Mouse (Mus musculus) forebrain, embryonic 15.5 days (tissue): ENCODE measurements around the gene Ajuba. TPM values are rescaled to one million over a fixed set of nuclear protein-coding genes. Genes with fewer than 3 reads are reported as not detected.

Experiments
- ATAC-seq: fragments of 200-750 bp; cut with Nextera tagmentation; replicated peaks from 2 replicates; pipeline ENCODE4 v1.8.0; 2017; ENCODE audit warnings: mild to moderate bottlenecking, moderate TSS enrichment, moderate library complexity
- H3K27ac ChIP-seq: fragments of 300-500 bp; sonication (generic); replicated peaks from 2 replicates; pipeline ENCODE4 v1.5.1; 2015; ENCODE audit warnings: mild to moderate bottlenecking, inconsistent platforms
- H3K27me3 ChIP-seq: fragments of 300-500 bp; sonication (generic); 2 replicates; pipeline ENCODE4 v1.6.1; 2015; ENCODE audit warnings: inconsistent platforms
- H3K36me3 ChIP-seq: fragments of 300-500 bp; sonication (generic); 2 replicates; pipeline ENCODE4 v1.6.1; 2015; ENCODE audit warnings: mild to moderate bottlenecking, inconsistent platforms
- H3K4me1 ChIP-seq: fragments of 300-500 bp; sonication (generic); 2 replicates; pipeline ENCODE4 v1.6.1; 2015; ENCODE audit warnings: inconsistent platforms
- H3K4me2 ChIP-seq: fragments of 300-500 bp; sonication (generic); replicated peaks from 2 replicates; pipeline ENCODE4 v1.6.1; 2015; ENCODE audit warnings: mild to moderate bottlenecking, inconsistent platforms
- H3K4me3 ChIP-seq: fragments of 300-500 bp; sonication (generic); 2 replicates; pipeline ENCODE4 v1.5.1; 2015; ENCODE audit warnings: mild to moderate bottlenecking, inconsistent platforms
- H3K9ac ChIP-seq: fragments of 300-500 bp; sonication (generic); replicated peaks from 2 replicates; pipeline ENCODE4 v1.6.1; 2015; ENCODE audit warnings: mild to moderate bottlenecking, inconsistent platforms
- H3K9me3 ChIP-seq: fragments of 300-500 bp; sonication (generic); 2 replicates; pipeline ENCODE4 v1.6.1; 2016; ENCODE audit warnings: inconsistent platforms
- WGBS: fragments of 180-500 bp; shearing (Covaris S2); methylation state at CpG from one replicate; pipeline ENCODE4 v1.1.7; 2015; ENCODE audit warnings: mixed read lengths; 5-methylcytosine and 5-hydroxymethylcytosine counted together
- polyA plus RNA-seq: library from polyadenylated mRNA; unstranded; fragments of >200 nt; fragmentation: Nextera tagmentation; extraction: Ambion mirVana; gene quantifications from 2 replicates; pipeline ENCODE4 v1.2.1, GENCODE M21; 2015

Gene Ajuba
- polyA plus RNA-seq, 1 experiment from 2014 or later, result 11.1 TPM

DNA sequence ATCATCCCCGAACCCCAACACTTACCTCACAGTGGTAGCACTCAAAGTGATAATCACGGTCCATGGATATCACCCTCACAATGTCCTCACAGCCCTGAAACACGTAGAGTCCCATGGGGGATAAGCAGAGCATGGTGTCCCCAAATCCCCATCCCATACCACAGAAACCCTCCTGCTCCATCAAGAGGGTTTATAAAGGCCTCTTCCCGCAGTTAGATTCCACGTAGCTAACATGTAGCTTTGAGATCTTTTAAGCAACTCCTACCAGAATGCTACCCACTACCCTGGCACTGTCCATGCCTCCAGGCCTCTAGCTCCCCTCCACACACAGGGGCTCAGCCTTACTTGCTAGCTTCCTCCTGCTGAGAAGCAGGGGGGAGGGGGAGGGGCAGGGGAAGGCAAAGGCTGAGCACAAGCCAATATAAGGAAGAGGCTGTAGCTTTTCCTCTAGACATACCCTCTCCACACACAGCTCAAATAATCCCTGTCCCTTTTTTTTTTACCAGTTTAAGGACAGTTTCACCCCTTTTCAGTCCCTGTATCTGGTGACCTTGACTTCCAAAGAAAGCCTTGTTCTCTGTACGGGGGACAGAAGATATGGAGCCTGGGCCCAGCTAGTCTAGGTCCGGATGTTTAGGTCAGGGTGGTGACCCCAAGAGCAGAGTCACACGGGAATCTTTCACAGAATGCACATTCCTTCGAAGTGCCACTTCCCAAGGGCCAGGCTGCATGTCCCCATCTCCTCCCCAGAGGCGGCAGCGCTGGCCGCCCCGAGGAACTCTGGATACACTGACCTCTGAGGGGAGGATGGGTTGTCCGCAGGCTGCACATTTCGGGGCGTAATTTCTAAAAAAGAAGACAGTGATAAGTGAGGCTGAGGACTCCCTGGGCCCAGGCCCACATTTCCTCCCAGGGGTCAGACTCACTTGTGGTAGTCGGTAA is 7.6 kb downstream of the Ajuba start:
- no peak overlapping the region for H3K9ac ChIP-seq
- WGBS, result 68% methylated on average over 17 of the region's 17 CpGs
- H3K27ac ChIP-seq, result 0 out of 2 replicates have a peak overlapping the region, but pooled peaks have one; percentile 32
- 0 out of 2 replicates have a peak, but pooled peaks cover 3% of the 10 kb centered on the region for H3K36me3 ChIP-seq
- no peak for ATAC-seq
- H3K27me3 ChIP-seq, result no peaks in the 10 kb centered on the region; the same call in 1 of the 2 replicates
- no peak overlapping the region for H3K4me2 ChIP-seq
- H3K4me3 ChIP-seq, result no peak overlapping the region
- peaks cover 31% of the 10 kb centered on the region for H3K4me1 ChIP-seq
- H3K9me3 ChIP-seq, result no peaks in the 10 kb centered on the region

DNA sequence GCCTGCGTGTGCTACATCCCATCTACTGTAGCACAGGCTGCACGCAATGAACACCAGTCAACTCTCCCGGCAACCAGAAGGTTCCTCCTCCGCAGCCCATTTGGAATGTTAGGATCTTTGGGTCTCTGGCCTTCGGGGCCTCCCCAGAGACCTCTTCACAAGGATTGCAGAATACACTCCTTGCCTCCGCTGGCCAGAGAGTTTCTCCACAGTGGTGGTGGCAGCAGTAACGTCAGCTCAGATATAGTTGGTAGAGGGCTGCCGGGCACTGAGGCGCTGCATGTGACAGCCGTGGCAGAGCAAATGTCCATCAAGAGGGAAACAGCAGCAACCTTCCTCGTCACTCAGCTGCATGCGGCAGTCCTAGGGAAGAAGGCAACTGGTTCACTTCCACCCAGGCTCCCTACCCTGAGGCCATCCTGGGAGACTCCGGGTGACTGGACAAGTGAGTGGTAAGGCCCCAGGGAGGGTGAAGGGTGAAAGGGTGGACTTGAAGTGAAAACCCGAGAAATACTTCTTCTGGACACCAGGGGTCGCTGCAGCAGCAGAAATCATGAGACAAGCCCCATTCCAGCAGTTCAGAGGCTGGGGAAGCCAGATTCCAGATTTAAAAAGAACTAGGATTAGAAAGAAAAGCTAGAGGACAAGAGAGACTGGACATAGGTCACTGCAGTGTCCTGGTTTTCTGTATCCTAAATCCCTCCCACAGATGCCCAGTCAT is 8.5 kb downstream of the Ajuba start:
- Histone ChIP-seq H3K27ac (no peak overlapping the region), H3K36me3 (0 out of 2 replicates have a peak, but pooled peaks cover 3% of the 10 kb centered on the region), H3K27me3 (no peaks in the 10 kb centered on the region), H3K9ac (no peak overlapping the region), H3K9me3 (no peaks in the 10 kb centered on the region), H3K4me2 (no peak overlapping the region), H3K4me1 (peaks cover 23% of the 10 kb centered on the region), H3K4me3 (no peak overlapping the region)
- 75% methylated on average over 15 of the region's 15 CpGs for WGBS
- peak; percentile 50 for ATAC-seq

DNA sequence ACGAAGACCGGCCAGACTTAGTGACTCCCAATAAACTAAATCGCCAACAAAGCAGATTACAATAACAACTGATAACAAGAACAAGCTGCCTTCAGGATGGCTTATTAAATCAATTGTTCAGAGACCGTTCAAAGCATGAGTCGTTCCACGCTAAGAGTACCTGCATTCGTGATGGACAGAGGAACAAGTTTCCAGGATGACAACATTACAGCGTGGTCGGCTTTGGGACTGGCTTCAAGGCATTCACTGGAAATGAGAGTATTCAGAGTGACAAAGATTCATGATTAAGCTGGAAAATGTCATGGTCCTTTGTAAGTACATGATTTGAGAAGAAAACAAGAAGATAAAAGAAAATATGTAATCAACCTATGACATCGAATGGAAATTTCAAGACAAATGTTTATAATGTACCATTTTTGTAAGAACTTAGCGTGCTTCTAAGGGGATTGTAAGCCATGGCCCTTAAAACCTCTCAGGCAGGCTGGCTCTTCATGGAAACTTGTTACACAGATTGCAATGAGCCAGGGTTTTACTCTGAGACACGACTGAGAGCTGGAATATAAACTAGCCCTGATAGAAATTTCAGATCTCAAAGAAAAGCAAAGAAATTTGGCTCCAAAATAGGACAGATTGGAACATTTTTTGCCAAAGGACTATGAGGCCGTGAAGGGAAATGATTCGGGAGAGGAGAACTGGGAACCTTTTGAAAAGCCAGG is 16.7 kb downstream of the Ajuba start:
- Histone ChIP-seq H3K4me3 (no peak overlapping the region), H3K27ac (no peak overlapping the region), H3K4me2 (no peak overlapping the region), H3K9me3 (no peaks in the 10 kb centered on the region), H3K9ac (no peak overlapping the region), H3K27me3 (no peaks in the 10 kb centered on the region), H3K4me1 (no peaks in the 10 kb centered on the region), H3K36me3 (no peaks in the 10 kb centered on the region)
- no peak for ATAC-seq
- 86% methylated on average over 14 of the region's 14 CpGs for WGBS

DNA sequence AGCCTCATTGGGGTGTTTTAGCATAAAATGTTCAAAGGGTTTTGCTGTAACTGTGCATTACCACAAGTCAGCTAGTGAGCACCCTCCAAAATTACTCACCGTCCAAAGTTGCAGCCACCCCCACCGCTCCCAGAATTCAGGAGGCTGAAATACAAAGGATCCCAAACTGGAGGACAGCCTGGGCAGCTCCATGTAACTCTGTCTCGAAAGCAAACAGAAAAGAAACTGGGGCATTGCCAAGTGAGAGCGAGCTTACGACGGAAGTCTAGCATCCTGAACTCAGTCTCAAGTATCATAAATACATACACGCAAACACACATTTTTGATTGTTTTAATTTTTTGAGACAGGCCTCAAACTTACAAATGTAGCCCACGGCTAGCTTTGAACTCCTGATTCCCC is 20.0 kb downstream of the Ajuba start:
- H3K27me3 ChIP-seq, result no peaks in the 10 kb centered on the region
- peaks cover 10% of the 10 kb centered on the region for H3K4me1 ChIP-seq
- no peaks in the 10 kb centered on the region for H3K36me3 ChIP-seq
- WGBS, result 79% methylated on average over 8 of the region's 8 CpGs
- no peaks in the 10 kb centered on the region for H3K9me3 ChIP-seq
- no peak overlapping the region for H3K9ac ChIP-seq
- ATAC-seq, result no peak
- no peak overlapping the region for H3K27ac ChIP-seq
- no peak overlapping the region for H3K4me2 ChIP-seq
- no peak overlapping the region for H3K4me3 ChIP-seq

DNA sequence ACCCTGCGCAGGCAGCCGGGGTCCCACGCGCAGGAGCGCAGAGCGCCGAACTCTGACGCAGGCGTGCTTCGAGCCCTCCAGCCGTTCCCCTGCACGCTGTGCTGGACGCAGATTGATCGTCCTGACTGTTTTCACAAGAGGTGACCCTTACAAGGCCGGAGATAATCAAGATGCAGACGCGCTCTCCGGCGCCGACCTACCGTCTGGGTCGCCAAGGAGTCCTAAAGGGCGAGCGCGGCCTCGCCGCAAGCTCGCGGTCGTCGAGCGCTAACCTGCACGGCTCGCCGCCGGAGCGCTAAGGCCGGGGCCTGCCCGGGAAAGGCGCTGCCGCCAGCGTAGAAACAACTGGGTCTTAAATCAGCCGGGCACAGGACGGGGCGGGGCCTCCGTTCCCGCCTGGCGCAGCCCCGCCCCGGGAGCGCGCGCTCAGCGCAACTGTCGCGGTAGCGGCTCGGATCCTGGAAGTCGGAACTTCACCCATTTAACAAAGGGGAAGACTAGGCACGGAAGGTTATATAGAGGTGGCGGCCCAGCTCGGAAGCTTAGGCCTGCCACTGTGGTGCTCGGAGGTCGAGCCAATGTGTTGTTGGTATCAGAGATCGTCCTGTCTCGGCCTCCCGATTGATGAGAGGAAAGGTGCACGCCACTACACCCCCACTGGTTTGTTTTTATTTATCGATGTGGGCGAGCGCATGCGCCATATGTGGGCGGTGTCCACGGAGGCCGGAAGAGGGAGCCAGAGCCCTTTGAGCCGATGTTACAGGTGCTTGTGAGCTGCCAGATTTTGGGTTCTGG is 23.2 kb downstream of the Ajuba start, which contains the start of gene Haus4:
Gene Haus4 (minus strand): TSS at position 642 of the 795 bp plus-strand sequence.
- Histone ChIP-seq H3K9me3 (no peaks in the 10 kb centered on the region), H3K27ac (peak within 1 kb of the TSS; percentile 42), H3K27me3 (no peaks in the 10 kb centered on the region), H3K4me2 (peak within 1 kb of the TSS; percentile 83), H3K36me3 (peaks cover 6% of the 10 kb centered on the region), H3K9ac (peak within 1 kb of the TSS; percentile 52), H3K4me3 (peak within 1 kb of the TSS; percentile 50), H3K4me1 (peaks cover 10% of the 10 kb centered on the region)
- peak; percentile 92 for ATAC-seq
- under 1% methylated on average over 76 of the region's 76 CpGs for WGBS

DNA sequence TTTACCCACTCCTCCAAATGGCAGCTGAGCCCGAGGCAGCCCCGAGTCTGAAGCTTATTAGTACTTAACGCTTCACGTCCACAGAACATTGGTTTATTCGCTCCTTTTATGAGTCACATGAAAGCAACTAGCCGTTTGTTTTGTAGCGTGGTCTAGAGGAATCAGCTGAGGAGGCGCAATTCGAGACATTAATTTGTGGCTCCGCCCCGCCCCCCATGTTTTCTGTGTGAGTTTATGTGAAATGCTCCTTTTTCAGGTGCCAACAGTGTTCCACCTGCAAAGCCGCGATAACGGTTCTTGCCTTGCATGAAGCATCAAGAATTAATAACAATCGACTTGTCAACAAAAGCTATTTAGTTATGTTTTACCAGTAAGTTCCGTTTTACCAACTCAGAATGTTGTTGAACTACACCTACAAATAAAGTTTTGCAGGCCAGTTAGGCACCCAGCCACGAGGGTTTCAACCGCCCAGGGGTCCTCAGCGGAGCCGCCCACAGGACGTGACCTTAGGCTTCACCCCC is 23.8 kb downstream of the Ajuba start:
- no peak for ATAC-seq
- peak overlapping the region; percentile 42; the same call in 1 of the 2 replicates for H3K27ac ChIP-seq
- peak overlapping the region; percentile 52 for H3K9ac ChIP-seq
- 1% methylated on average over 21 of the region's 21 CpGs for WGBS
- no peaks in the 10 kb centered on the region for H3K9me3 ChIP-seq
- H3K36me3 ChIP-seq, result peaks cover 13% of the 10 kb centered on the region
- no peaks in the 10 kb centered on the region for H3K27me3 ChIP-seq
- H3K4me2 ChIP-seq, result peak overlapping the region; percentile 83
- H3K4me1 ChIP-seq, result peaks cover 10% of the 10 kb centered on the region
- peak overlapping the region; percentile 50 for H3K4me3 ChIP-seq

DNA sequence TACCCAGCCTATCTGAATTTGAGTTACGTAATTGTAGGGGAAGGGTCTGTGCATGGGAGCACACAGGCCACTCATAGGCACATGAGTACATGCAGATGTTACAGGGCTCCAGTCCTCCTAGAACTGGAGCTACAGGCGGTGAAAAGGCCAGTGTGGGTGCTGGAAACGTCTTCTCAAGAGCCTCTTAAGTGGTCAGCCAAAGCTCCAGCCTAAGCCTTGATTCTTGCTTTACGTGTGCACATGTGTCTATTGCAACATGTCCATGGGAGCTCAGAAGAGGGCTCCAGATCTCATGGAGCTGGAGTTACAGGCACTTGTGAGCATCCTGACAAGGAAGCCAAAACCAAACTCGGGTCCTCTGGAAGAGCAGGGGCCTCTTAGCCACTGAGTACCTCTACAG is 32.7 kb downstream of the Ajuba start:
- Histone ChIP-seq H3K27me3 (no peaks in the 10 kb centered on the region), H3K9me3 (no peaks in the 10 kb centered on the region), H3K9ac (no peak overlapping the region), H3K36me3 (peaks cover 26% of the 10 kb centered on the region), H3K4me2 (no peak overlapping the region), H3K27ac (no peak overlapping the region), H3K4me1 (no peaks in the 10 kb centered on the region), H3K4me3 (no peak overlapping the region)
- WGBS, result 96% methylated on average over 5 of the region's 5 CpGs
- no peak for ATAC-seq

DNA sequence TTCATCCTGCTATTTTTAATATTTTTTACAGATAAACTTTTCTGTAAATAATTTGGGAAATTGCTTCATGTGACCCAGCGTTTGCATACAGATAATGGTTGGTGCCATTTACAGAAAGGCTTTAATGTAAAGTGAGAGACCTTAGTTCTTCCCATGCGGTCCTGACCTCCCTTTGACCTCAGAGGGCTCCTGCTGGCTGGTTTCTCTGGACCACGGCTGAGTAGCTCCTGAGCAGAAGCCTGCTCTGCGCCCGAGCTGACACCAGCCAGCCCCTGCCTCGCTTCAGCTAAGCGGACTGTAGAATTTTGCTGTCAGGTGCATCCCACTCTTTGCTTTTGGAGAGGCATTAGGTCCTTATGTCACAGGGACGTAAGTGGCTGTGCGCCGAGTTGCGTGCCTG is 36.6 kb downstream of the Ajuba start:
- Histone ChIP-seq H3K9ac (no peak overlapping the region), H3K36me3 (peaks cover 6% of the 10 kb centered on the region), H3K9me3 (no peaks in the 10 kb centered on the region), H3K27ac (no peak overlapping the region), H3K4me1 (no peaks in the 10 kb centered on the region), H3K4me2 (no peak overlapping the region), H3K4me3 (no peak overlapping the region), H3K27me3 (no peaks in the 10 kb centered on the region)
- ATAC-seq, result no peak
- WGBS, result 64% methylated on average over 11 of the region's 11 CpGs

DNA sequence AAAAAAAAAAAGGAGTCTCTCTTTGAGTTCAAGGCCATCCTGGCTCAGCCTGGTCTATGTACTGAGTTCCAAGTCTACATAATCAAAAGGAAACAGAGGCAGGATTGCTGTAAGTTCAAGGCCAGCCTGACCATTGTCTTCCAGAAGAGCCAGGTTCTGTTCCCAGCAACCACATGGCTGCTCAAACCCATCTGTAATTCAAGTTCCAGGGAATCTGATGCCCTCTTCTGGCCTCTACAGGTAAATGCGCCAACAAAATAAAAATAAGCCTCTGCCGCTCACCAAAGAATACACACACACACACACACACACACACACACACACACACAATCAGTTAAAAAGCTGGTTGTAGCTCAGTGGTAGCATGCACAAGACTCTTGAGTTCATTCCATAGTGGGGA is 38.8 kb downstream of the Ajuba start:
- 83% methylated on average over 2 of the region's 2 CpGs for WGBS
- Histone ChIP-seq H3K36me3 (peaks cover 6% of the 10 kb centered on the region; the same call in 1 of the 2 replicates), H3K9me3 (no peaks in the 10 kb centered on the region), H3K4me1 (no peaks in the 10 kb centered on the region), H3K4me3 (no peak overlapping the region), H3K27ac (no peak overlapping the region), H3K9ac (no peak overlapping the region), H3K27me3 (no peaks in the 10 kb centered on the region), H3K4me2 (no peak overlapping the region)
- ATAC-seq, result no peak

DNA sequence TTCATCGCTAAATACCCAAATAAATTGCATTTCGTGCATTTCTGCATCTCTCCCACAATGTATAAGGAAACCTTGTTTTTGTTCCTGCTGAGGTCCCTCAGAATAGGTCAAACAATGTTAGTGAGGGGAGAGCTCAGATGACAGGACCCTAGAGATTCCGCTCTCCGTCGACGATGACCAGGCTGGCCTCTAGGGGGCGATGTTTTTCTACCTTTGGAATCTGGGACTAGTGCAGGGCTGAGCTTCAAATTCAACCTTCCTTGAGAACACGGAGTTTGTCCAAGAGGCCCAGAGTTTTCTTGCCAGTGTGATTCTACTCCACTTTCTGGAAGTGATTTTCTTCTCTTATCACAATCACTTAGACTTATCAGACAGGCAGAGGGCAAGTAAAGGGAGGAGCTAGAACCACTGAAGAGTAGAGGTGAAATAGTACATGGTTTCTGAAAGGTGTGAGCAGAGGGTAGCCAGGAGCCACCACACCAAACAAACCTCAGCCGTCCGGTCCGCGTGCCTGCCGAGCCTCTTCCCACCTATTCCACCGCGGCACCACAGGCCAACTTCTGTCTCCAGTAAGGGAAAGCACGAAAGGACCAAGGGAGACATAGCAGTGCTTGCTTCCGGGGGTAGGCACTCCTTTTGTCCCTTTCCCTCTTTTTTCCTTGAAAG is 48.8 kb downstream of the Ajuba start:
- Histone ChIP-seq H3K36me3 (no peaks in the 10 kb centered on the region), H3K27ac (no peak overlapping the region), H3K9ac (no peak overlapping the region), H3K4me2 (0 out of 2 replicates have a peak overlapping the region, but pooled peaks have one; percentile 60), H3K27me3 (no peaks in the 10 kb centered on the region), H3K4me1 (peaks cover 9% of the 10 kb centered on the region), H3K9me3 (no peaks in the 10 kb centered on the region), H3K4me3 (no peak overlapping the region)
- WGBS, result 12% methylated on average over 17 of the region's 17 CpGs
- ATAC-seq, result peak; percentile 75
